Mouse (Mus musculus) intestine, embryonic 14.5 days (tissue): ENCODE measurements at regions not wholly inside any gene's neighbourhood (a gene's known extent, or its start where the extent isn't known, plus 50 kb on each side); places are given as distances from the start of the nearest gene placed in this dataset.

Experiments used
- ATAC-seq: fragments of 200-750 bp; cut with Nextera tagmentation; replicated peaks from 2 replicates; pipeline ENCODE4 v1.8.0; 2017; ENCODE audit warnings: low read depth, moderate number of reproducible peaks, moderate TSS enrichment, moderate library complexity; ENCODE audit not compliant: low FRiP score, low TSS enrichment
- DNase-seq: peaks from one replicate; pipeline ENCODE4 v3.0.0-alpha.2; 2018; ENCODE audit warnings: low spot score
- H3K27ac ChIP-seq: fragments of 300-500 bp; sonication (generic); 2 replicates; pipeline ENCODE4 v1.5.1; 2014; ENCODE audit warnings: low read depth, mild to moderate bottlenecking, control low read depth
- H3K27me3 ChIP-seq: fragments of 300-500 bp; sonication (generic); replicated peaks from 2 replicates; pipeline ENCODE4 v1.6.1; 2014; ENCODE audit warnings: low read length, control low read depth; ENCODE audit not compliant: control insufficient read depth, insufficient read depth
- H3K36me3 ChIP-seq: fragments of 300-500 bp; sonication (generic); 2 replicates; pipeline ENCODE4 v1.6.1; 2014; ENCODE audit warnings: low read length, control low read depth; ENCODE audit not compliant: control insufficient read depth, insufficient read depth
- H3K4me1 ChIP-seq: fragments of 300-500 bp; sonication (generic); replicated peaks from 2 replicates; pipeline ENCODE4 v1.6.1; 2014; ENCODE audit warnings: low read length, control low read depth, mixed read lengths; ENCODE audit not compliant: control insufficient read depth, insufficient read depth
- H3K4me2 ChIP-seq: fragments of 300-500 bp; sonication (generic); 2 replicates; pipeline ENCODE4 v1.6.1; 2014; ENCODE audit warnings: low read length
- H3K4me3 ChIP-seq: fragments of 300-500 bp; sonication (generic); 2 replicates; pipeline ENCODE4 v1.5.1; 2014; ENCODE audit warnings: low read depth, low read length, control low read depth, mixed read lengths
- H3K9ac ChIP-seq: fragments of 300-500 bp; sonication (generic); 2 replicates; pipeline ENCODE4 v1.6.1; 2014; ENCODE audit warnings: mild to moderate bottlenecking, low read length
- H3K9me3 ChIP-seq: fragments of 300-500 bp; sonication (generic); 2 replicates; pipeline ENCODE4 v1.6.1; 2016; ENCODE audit warnings: low read length, control low read depth; ENCODE audit not compliant: control insufficient read depth
- WGBS: fragments of 180-500 bp; shearing (Covaris S2); extraction: QIAGEN DNeasy Blood & Tissue Kit; methylation state at CpG from one replicate; pipeline ENCODE4 v1.1.7; 2014; 5-methylcytosine and 5-hydroxymethylcytosine counted together

DNA sequence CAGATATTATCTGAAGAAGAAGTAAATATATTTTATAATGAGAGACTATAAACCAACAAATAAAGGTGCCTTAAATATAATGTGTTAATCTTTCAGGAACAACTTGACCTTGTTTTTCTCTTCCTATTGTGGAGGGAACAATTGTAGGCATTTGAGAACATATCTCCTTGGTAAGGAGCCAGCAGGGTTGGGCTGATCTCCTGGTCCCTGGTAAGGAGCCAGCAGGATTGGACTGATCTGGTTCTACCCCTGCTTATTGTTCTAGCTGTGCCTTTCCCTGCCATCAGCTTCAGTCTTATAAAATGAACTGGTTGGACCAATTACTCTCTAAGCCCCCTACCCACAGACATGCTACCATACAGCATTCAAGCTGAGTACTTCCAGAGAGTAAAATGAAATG, 187.7 kb upstream of the Gria1 start:
- Histone ChIP-seq H3K9ac (no peak overlapping the region), H3K27me3 (no peaks in the 10 kb centered on the region), H3K36me3 (no peaks in the 10 kb centered on the region), H3K27ac (no peak overlapping the region), H3K4me3 (no peak overlapping the region), H3K9me3 (no peaks in the 10 kb centered on the region), H3K4me1 (no peaks in the 10 kb centered on the region), H3K4me2 (no peak overlapping the region)
- no peak for ATAC-seq
- no peak for DNase-seq

DNA sequence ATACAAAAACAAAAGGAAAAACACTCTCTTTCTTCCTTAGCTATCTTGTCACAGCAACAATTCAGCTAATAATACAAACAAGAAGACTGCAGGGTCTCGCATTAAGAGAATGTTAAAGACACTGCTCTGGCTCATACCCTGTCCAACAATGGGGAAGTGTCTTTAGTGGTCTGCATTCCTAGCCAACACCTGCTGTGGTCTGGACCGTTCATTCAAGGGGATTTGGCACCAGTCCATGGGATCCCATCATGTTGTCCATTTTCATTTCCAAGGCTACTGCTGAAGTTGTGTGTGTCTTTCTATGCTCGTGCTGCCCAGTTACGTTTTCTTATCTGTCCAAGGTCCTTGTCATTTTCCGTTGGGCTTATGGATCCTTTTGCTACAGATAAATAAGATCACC, 183.7 kb upstream of the Gria1 start:
- WGBS: 75% methylated on average over 5 of the region's 5 CpGs
- ATAC-seq: no peak
- Histone ChIP-seq H3K27ac (no peak overlapping the region), H3K4me3 (no peak overlapping the region), H3K36me3 (no peaks in the 10 kb centered on the region), H3K4me1 (no peaks in the 10 kb centered on the region), H3K9ac (no peak overlapping the region), H3K4me2 (no peak overlapping the region), H3K27me3 (no peaks in the 10 kb centered on the region), H3K9me3 (no peaks in the 10 kb centered on the region)
- DNase-seq: no peak

DNA sequence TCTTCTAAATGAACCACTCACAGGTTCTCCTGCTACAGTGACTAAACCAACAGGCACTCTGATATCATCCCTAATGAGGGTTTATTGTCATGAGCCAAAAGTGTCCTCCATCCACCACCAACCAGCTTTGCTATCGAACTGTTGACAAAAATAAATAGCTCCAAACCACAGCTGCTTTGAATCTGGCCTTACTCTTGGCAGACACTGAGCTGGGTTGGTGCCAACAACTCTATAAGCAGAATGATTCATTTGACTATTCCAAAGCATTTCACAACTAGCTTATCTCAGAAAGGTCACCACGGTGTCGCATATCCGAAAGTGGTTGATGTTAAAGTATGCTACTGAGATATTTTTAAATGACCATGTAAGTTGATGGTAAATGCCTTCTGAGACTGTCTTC, 148.5 kb upstream of the Gria1 start:
- WGBS: 41% methylated on average over 4 of the region's 4 CpGs

DNA sequence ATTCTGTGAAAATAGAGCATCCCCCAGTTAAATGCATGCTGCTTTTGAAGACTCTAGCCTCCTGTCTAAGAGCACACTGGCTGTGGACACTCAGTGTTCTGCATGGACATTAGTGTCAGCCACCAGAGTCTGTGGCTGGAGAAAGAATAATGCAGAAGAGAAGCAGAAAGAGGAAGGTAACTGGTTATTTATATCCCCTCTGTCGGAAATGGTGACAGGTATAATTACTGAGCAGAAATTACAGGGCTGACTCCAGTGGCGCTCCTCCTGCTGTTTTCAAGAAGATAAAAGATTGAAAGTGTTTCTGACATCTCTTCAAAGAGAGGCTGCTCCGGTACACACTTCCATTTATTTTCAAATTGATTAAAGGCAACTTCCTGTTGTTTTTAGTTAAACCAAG, 139.5 kb upstream of the Gria1 start:
- Histone ChIP-seq H3K9ac (no peak overlapping the region), H3K4me2 (no peak overlapping the region), H3K4me1 (no peaks in the 10 kb centered on the region), H3K4me3 (no peak overlapping the region), H3K36me3 (no peaks in the 10 kb centered on the region), H3K27ac (no peak overlapping the region), H3K9me3 (no peaks in the 10 kb centered on the region), H3K27me3 (no peaks in the 10 kb centered on the region)
- 32% methylated on average over 3 of the region's 3 CpGs for whole genome bisulfite sequencing
- no peak for DNase-seq
- no peak for ATAC-seq

More for the DNA sequence above, 148.5 kb upstream of the Gria1 start:
- Histone ChIP-seq H3K4me2 (no peak overlapping the region), H3K27ac (no peak overlapping the region), H3K4me1 (no peaks in the 10 kb centered on the region), H3K9ac (no peak overlapping the region), H3K9me3 (no peaks in the 10 kb centered on the region), H3K4me3 (no peak overlapping the region), H3K27me3 (no peaks in the 10 kb centered on the region), H3K36me3 (no peaks in the 10 kb centered on the region)
- ATAC-seq (no peak), DNase-seq (no peak)

DNA sequence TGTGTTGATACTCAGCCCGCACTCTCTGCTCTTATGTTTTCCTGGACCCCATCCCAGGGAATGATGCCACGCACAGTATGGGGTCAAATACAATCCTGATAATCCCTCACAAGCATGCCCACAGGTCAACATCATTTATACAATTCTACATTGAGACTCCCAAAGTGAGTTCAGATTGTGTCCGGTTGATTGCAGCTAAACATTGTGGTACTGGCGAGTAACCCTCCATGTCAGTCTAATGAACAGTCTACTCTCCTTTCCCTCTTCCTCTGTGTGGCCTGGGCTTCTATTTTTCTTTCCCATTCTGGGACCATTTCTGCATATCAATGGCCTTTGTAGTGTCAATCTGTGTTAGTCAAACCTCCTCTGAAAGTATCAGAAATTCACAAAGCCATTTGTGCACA, 112.6 kb upstream of the Gria1 start:
- no peaks in the 10 kb centered on the region for H3K4me1 ChIP-seq
- ATAC-seq (no peak), DNase-seq (no peak)
- H3K4me2 ChIP-seq: no peak overlapping the region
- H3K36me3 ChIP-seq: no peaks in the 10 kb centered on the region
- no peaks in the 10 kb centered on the region for H3K27me3 ChIP-seq
- H3K9me3 ChIP-seq: no peaks in the 10 kb centered on the region
- no peak overlapping the region for H3K4me3 ChIP-seq
- H3K27ac ChIP-seq: no peak overlapping the region
- H3K9ac ChIP-seq: no peak overlapping the region
- 91% methylated on average over 4 of the region's 4 CpGs for WGBS

DNA sequence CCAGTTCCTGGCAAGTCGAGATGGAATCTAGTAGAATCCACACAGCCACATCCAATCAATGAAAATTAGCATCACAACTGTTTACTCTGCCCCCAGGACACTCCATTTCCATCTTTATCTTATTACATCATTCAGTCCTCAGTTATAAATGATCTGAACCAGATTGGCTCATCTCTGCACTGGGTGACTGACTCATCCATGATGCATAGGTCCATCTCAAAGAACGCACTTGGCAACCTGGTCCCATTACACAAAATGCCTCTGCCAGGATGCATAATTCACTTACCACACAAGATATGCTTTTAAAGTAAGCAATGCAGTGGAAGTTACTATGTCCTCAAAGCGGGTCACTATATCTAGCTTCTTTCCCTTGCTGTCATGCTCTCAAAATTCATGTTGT, 110.0 kb upstream of the Gria1 start:
- Histone ChIP-seq H3K4me1 (no peaks in the 10 kb centered on the region), H3K36me3 (no peaks in the 10 kb centered on the region), H3K9me3 (no peaks in the 10 kb centered on the region), H3K9ac (no peak overlapping the region), H3K27me3 (no peaks in the 10 kb centered on the region), H3K4me2 (no peak overlapping the region), H3K27ac (no peak overlapping the region), H3K4me3 (no peak overlapping the region)
- 79% methylated on average over 3 of the region's 3 CpGs for WGBS
- ATAC-seq: no peak
- DNase-seq: no peak

DNA sequence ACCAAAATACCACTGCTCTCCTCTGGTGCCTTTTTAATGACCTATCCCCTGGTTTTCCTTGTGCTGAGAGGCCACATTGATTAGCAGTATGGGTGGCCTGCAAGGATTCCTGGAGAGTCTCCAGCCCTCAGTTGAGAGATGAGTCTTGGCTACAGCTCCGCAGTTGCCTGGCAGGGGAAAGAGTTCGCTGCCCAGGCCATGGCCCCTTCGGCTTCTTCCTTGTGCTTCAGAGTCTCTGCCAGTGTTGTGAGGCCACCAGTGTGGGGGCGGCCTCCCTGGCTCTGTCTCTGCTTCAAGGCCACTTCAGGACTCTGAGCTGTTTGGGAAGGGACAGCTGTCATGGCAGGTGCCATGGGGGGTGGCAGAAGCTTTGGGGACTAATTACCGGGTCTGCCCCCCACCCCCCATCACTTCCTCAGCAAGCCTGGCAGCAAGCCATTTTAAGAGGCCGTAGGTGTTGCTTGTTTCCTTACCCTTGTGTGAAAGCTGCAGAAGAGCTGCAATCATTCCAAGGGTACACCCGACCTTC, 85.8 kb upstream of the Gria1 start:
- Histone ChIP-seq H3K4me2 (no peak overlapping the region), H3K4me1 (no peaks in the 10 kb centered on the region), H3K9ac (no peak overlapping the region), H3K9me3 (no peaks in the 10 kb centered on the region), H3K27ac (no peak overlapping the region), H3K4me3 (no peak overlapping the region), H3K27me3 (no peaks in the 10 kb centered on the region), H3K36me3 (no peaks in the 10 kb centered on the region)
- ATAC-seq: no peak
- 77% methylated on average over 7 of the region's 7 CpGs for WGBS
- no peak for DNase-seq

DNA sequence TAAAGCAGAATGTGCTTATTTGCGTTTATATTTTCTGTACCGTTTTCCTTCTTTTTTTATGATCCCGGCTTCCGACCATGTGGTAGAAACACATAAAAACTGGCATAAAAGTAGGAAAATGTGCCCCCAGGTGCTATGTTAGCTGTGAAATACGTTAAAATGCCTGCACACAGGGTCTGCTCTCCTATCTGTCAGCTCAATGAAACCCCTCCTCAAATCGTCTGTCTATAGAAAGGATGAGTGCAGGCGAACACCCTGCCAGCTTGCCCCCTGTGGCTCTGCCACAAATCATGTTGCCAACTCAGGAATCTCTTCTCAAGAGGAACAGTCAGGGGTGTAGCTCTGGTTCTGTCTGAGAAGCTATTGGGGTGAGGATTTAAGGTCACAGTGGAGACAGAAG, 78.4 kb upstream of the Gria1 start:
- ATAC-seq (no peak), DNase-seq (no peak)
- 57% methylated on average over 7 of the region's 7 CpGs for WGBS
- Histone ChIP-seq H3K4me1 (no peaks in the 10 kb centered on the region), H3K27me3 (no peaks in the 10 kb centered on the region), H3K27ac (no peak overlapping the region), H3K36me3 (no peaks in the 10 kb centered on the region), H3K9ac (no peak overlapping the region), H3K4me2 (no peak overlapping the region), H3K4me3 (no peak overlapping the region), H3K9me3 (no peaks in the 10 kb centered on the region)

DNA sequence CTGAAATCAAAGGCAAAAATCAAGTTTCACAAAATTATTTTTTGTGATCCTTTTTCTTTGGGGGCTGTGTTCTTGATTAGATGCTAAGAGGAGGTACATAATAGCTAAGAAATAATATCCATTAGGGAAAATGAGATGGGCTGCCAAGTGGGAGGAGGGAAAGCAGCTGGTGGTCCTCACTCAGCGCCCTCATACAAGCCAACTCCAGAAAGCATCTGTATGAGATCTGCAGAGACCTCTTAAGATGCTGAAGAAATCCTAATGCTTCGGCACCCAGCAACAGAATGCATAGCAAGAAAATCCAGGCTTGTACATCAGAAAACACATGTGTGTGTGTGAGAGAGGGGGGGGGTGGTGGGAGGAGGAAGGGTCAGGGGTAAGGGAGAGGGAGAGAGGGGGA, 58.8 kb upstream of the Gria1 start:
- H3K9ac ChIP-seq: no peak overlapping the region
- H3K4me2 ChIP-seq: no peak overlapping the region
- no peaks in the 10 kb centered on the region for H3K9me3 ChIP-seq
- H3K4me1 ChIP-seq: no peaks in the 10 kb centered on the region
- WGBS: 83% methylated on average over 2 of the region's 2 CpGs
- ATAC-seq (no peak), DNase-seq (no peak)
- H3K27me3 ChIP-seq: no peaks in the 10 kb centered on the region
- H3K27ac ChIP-seq: no peak overlapping the region
- no peaks in the 10 kb centered on the region for H3K36me3 ChIP-seq
- H3K4me3 ChIP-seq: no peak overlapping the region
